Mouse (Mus musculus) kidney, embryonic 16.5 days (tissue): ENCODE data around the gene Zfp109. TPM values are rescaled to one million over a fixed set of nuclear protein-coding genes. Genes with fewer than 3 reads are reported as not detected.
A peak's percentile ranks its signal among the peaks of the same experiment; 100 is the strongest.
"Not testable (repeated sequence)": the region's sequence is repeated elsewhere in the genome, so short reads cannot be mapped to it uniquely, and the experiment has no call there.

Experiments
- ATAC-seq: fragments of 200-750 bp; cut with Nextera tagmentation; 2 replicates; pipeline ENCODE4 v1.8.0; 2017; ENCODE audit warnings: moderate TSS enrichment; ENCODE audit not compliant: low FRiP score, low TSS enrichment
- H3K27ac ChIP-seq: fragments of 300-500 bp; sonication (generic); 2 replicates; pipeline ENCODE4 v1.5.1; 2014; ENCODE audit warnings: low read length
- H3K27me3 ChIP-seq: fragments of 300-500 bp; sonication (generic); 2 replicates; pipeline ENCODE4 v1.6.1; 2014; ENCODE audit warnings: low read length, control low read depth, mixed read lengths; ENCODE audit not compliant: insufficient read depth
- H3K36me3 ChIP-seq: fragments of 300-500 bp; sonication (generic); 2 replicates; pipeline ENCODE4 v1.6.1; 2014; ENCODE audit warnings: low read length, control low read depth, mixed read lengths; ENCODE audit not compliant: insufficient read depth
- H3K4me1 ChIP-seq: fragments of 300-500 bp; sonication (generic); 2 replicates; pipeline ENCODE4 v1.6.1; 2014; ENCODE audit warnings: low read length, control low read depth, mixed read lengths; ENCODE audit not compliant: insufficient read depth
- H3K4me2 ChIP-seq: fragments of 300-500 bp; sonication (generic); replicated peaks from 2 replicates; pipeline ENCODE4 v1.6.1; 2014; ENCODE audit warnings: low read depth, low read length
- H3K4me3 ChIP-seq: fragments of 300-500 bp; sonication (generic); 2 replicates; pipeline ENCODE4 v1.5.1; 2014; ENCODE audit warnings: mild to moderate bottlenecking, low read length
- H3K9ac ChIP-seq: fragments of 300-500 bp; sonication (generic); replicated peaks from 2 replicates; pipeline ENCODE4 v1.6.1; 2014; ENCODE audit warnings: low read length
- H3K9me3 ChIP-seq: fragments of 300-500 bp; sonication (generic); 2 replicates; pipeline ENCODE4 v1.6.1; 2016; ENCODE audit warnings: low read length, control low read depth
- WGBS: fragments of 180-500 bp; shearing (Covaris S2); extraction: QIAGEN DNeasy Blood & Tissue Kit; methylation state at CpG from one replicate; pipeline ENCODE4 v1.1.7; 2014; 5-methylcytosine and 5-hydroxymethylcytosine counted together
- polyA plus RNA-seq: library from polyadenylated mRNA; unstranded; fragments of >200 nt; fragmentation: Nextera tagmentation; extraction: Ambion mirVana; gene quantifications from 2 replicates; pipeline ENCODE4 v1.2.1, GENCODE M21; 2015

The Zfp109 gene
- polyA plus RNA-seq, result 6.3 and 6.9 TPM in 2 replicates

DNA sequence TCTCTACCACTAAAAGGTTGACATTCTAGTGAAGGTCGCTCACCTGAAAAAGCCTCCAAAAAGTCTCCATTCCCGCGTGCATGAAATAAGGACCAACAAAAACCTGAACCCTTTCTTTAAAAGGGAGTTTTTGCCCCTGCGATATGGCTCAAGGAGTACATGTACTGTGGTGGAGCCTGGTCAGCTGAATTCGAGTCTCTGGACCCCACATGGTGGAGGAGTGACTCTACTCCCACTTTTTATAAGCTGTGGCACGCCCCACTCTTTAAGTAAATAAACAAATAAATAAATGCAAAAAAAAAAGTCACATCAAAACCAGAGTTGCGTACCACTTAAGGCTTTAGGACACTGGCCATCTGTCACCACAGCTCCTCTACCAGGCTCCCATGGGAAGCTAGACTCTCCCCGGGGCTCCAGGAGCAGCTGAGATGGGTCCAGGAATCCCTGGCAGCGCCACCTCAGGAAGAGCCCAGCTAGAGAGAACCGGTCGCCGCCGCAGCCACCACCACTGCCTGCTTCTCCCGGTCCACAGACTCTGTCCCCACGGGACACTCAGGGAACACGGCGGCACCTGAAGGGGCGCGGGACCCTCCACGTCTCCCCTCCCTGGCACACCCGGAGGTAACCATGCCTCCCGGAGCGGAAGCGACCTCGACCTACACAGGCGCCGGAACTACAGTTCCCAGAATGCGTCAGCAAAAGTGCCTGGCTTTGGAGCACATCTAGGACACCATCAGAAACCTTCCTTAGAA, at the start of gene Zfp109:
TSS of gene Zfp109 (minus strand) at position 521 of the 752 bp plus-strand sequence.
- no peaks in the 10 kb centered on the region for H3K9me3 ChIP-seq
- H3K27ac ChIP-seq, result no peak within 1 kb of the TSS
- H3K36me3 ChIP-seq, result 0 out of 2 replicates have a peak, but pooled peaks cover 5% of the 10 kb centered on the region
- peak within 1 kb of the TSS; percentile 73 for H3K9ac ChIP-seq
- 0 out of 2 replicates have a peak, but pooled peaks cover 5% of the 10 kb centered on the region for H3K4me1 ChIP-seq
- ATAC-seq, result peak; percentile 92
- H3K27me3 ChIP-seq, result 0 out of 2 replicates have a peak, but pooled peaks cover 2% of the 10 kb centered on the region
- WGBS, result 5% methylated on average over 24 of the region's 28 CpGs
- peak within 1 kb of the TSS; percentile 78 for H3K4me3 ChIP-seq
- H3K4me2 ChIP-seq, result peak within 1 kb of the TSS; percentile 56

DNA sequence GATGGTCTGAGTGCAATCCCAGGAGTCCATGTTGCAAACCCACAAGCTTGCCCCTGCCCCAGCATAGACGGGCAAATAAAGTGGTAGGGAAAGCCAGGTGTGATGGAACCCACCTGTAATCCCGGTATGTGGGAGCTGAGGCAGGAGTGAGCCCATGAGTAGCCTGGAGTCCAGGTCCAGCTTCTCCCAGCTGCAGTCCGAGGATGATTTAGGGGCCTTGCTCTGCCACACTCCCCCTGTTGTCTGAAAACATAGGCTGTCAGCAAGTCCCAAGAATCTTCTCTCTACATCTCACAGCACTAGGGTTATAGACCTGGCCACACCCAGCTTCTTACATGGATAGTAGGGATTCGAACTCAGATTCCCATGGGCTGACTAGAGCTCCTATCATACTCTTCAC, 49.6 kb upstream of the Zfp109 start:
- no peak overlapping the region for H3K4me3 ChIP-seq
- H3K9ac ChIP-seq, result no peak overlapping the region
- peaks cover 33% of the 10 kb centered on the region for H3K36me3 ChIP-seq
- no peaks in the 10 kb centered on the region for H3K4me1 ChIP-seq
- no peak overlapping the region for H3K4me2 ChIP-seq
- WGBS, result 94% methylated on average over 4 of the region's 4 CpGs
- ATAC-seq, result no peak
- peaks cover 3% of the 10 kb centered on the region; the same call in 1 of the 2 replicates for H3K9me3 ChIP-seq
- no peak overlapping the region for H3K27ac ChIP-seq
- no peaks in the 10 kb centered on the region for H3K27me3 ChIP-seq

DNA sequence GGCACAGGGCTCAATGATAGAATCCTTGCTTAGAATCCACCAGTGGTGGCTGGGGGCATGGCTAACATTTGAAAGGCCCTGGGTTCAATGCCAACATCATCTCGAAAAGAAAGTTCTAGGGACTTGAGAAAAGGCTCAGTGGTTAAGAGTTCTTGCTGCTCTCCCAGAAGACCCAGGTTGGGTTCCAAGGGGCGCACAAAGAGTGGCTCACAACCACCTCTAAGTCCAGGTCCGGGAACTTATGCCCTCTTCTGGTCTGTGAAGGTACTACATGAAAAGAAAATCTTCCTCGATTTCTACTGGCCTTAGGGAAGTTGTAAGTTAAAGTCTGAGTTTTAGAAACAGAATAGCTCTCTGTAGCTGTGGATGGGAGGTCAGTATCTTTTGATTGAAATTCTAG, 48.7 kb upstream of the Zfp109 start:
- H3K27me3 ChIP-seq, result no peaks in the 10 kb centered on the region
- ATAC-seq, result no peak
- no peak overlapping the region for H3K4me3 ChIP-seq
- no peak overlapping the region for H3K4me2 ChIP-seq
- H3K27ac ChIP-seq, result no peak overlapping the region
- WGBS, result 54% methylated on average over 4 of the region's 4 CpGs
- no peaks in the 10 kb centered on the region for H3K4me1 ChIP-seq
- H3K36me3 ChIP-seq, result peaks cover 25% of the 10 kb centered on the region
- no peak overlapping the region for H3K9ac ChIP-seq
- no peaks in the 10 kb centered on the region; the same call in 1 of the 2 replicates for H3K9me3 ChIP-seq

DNA sequence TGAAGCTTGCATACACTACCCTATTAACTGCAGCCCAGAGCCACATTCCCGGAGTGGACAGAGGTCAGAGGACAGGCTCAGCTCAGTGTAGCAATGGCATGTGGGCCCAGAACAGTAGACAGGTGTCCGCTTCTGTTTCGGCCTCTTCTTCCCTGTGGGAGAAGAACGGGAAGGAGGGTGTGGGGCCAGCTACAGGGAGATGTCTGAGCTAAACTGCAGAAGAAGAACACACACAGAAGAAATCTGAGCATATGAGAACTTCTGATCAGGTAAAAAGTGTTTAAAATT, 43.4 kb upstream of the Zfp109 start:
- no peak for ATAC-seq

DNA sequence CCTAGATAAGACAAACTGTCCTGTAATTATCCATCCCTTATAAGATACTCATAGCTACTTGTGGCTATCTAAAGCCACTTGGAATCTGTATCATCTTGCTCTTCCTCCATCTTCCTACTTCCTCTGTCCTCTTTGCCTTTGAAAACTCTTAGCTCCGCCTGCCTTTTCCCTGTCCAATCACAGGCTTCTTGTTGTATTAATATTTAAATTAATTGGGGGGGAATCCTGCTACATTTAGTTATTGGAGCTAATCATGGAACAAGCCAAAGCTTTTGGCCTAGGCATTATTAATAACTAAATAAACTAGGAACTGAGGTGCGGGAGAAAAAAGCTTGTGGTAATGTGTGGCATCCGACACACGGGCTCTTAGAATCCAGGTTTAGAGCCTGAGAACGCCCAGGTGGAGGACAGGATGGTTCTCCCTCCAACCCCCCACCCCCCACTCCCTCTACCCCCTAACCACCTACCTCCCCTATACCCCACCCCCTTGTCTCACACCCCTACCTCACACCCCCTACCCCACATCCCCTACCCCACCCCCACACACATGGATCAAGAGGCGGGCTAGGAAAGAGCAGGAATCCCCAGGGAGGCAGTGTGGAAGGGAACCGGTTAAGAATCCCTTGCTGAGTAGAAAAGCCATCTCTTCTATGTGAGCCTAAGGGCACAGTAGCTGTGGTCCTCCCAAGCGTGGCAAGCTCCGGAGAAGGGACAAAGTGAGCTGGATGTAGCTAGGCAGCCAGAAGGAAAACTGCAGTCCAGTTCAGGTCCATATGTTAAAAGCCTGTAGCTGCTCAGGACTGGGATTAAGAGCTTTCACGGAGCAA, 42.9 kb upstream of the Zfp109 start:
- no peak overlapping the region for H3K4me2 ChIP-seq
- no peaks in the 10 kb centered on the region for H3K4me1 ChIP-seq
- no peak overlapping the region for H3K27ac ChIP-seq
- 55% methylated on average over 10 of the region's 10 CpGs for WGBS
- H3K36me3 ChIP-seq, result peaks cover 13% of the 10 kb centered on the region
- no peak for ATAC-seq
- no peak overlapping the region for H3K4me3 ChIP-seq
- H3K9ac ChIP-seq, result no peak overlapping the region
- H3K27me3 ChIP-seq, result no peaks in the 10 kb centered on the region
- H3K9me3 ChIP-seq, result peaks cover 2% of the 10 kb centered on the region; the same call in 1 of the 2 replicates

More for the DNA sequence above, 43.4 kb upstream of the Zfp109 start:
- H3K27ac ChIP-seq, result no peak overlapping the region
- peaks cover 8% of the 10 kb centered on the region for H3K36me3 ChIP-seq
- no peak overlapping the region for H3K4me3 ChIP-seq
- no peak overlapping the region for H3K4me2 ChIP-seq
- WGBS, result 39% methylated on average over 4 of the region's 4 CpGs
- H3K9me3 ChIP-seq, result peaks cover 2% of the 10 kb centered on the region; the same call in 1 of the 2 replicates
- no peak overlapping the region for H3K9ac ChIP-seq
- H3K27me3 ChIP-seq, result no peaks in the 10 kb centered on the region
- H3K4me1 ChIP-seq, result no peaks in the 10 kb centered on the region

DNA sequence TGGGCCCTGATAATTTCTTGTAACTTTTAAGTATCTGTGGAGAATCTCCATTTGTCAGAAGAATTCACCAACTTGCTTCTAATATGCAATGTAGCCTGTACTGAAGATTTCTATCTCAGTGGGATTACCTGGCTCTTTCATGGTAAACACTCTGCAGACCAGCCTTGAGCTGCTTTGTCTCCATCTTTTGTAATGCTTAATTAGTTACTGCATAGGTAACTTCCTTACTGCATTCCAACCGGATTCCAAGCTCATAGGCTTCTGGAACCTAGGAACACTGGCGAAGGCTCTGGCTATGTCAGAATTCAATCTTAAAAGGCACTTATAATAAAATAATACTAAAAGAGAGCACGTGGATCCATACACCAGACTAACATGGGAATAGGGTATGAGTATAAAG, 41.4 kb upstream of the Zfp109 start:
- not testable (repeated sequence) for H3K9ac ChIP-seq, H3K27me3 ChIP-seq, H3K4me1 ChIP-seq, H3K4me3 ChIP-seq, H3K27ac ChIP-seq, ATAC-seq, H3K4me2 ChIP-seq, H3K9me3 ChIP-seq
- WGBS, result 94% methylated on average over 3 of the region's 3 CpGs
- H3K36me3 ChIP-seq, result peaks cover 27% of the 10 kb centered on the region

DNA sequence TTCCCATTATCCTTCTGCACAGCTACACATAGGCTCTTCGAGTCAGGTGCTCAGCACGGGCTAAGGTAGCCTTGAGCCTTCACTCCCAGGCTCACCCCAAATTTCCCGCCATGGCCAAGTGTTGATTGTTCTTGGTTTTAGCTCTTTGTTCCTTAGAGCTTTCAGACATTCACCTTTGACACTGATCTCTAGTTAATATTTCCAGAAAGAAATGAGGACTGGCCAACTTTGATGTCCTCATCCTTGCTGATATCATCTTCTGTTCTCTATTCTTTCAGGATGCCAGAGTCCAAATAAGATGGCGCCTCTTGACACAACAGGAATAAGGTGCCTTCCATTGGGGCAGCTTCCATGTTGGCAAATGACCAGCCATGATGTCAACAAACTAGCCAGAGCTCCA, 37.1 kb upstream of the Zfp109 start:
- ATAC-seq, result no peak
- 94% methylated on average over 4 of the region's 4 CpGs for WGBS

DNA sequence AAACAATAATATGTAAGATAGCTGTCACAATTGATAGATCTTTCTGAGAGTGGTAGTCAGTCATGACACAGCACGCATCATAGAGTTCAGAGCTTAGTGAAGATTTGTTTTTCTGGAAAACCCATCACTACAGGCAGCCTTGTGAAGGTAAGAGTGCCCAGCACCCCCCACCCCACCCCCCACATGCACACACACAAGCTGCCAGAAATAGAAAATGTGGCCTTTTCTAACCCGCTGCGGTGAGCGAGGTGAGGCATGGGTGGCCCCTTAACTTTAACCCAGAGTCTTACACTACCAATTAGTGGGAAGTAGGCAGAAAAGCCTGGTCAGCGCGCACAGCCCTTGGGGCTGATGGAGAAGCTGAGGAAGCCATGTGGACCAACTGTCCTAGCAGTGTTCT, 33.8 kb upstream of the Zfp109 start:
- Histone ChIP-seq H3K27ac (no peak overlapping the region), H3K4me2 (no peak overlapping the region), H3K36me3 (peaks cover 30% of the 10 kb centered on the region), H3K4me1 (no peaks in the 10 kb centered on the region), H3K9ac (no peak overlapping the region), H3K4me3 (no peak overlapping the region), H3K9me3 (no peaks in the 10 kb centered on the region), H3K27me3 (no peaks in the 10 kb centered on the region)
- no peak for ATAC-seq
- 97% methylated on average over 6 of the region's 6 CpGs for WGBS

More for the DNA sequence above, 37.1 kb upstream of the Zfp109 start:
- H3K36me3 ChIP-seq, result peaks cover 34% of the 10 kb centered on the region
- H3K27me3 ChIP-seq, result no peaks in the 10 kb centered on the region
- H3K27ac ChIP-seq, result no peak overlapping the region
- no peak overlapping the region for H3K4me2 ChIP-seq
- H3K4me3 ChIP-seq, result no peak overlapping the region
- no peak overlapping the region for H3K9ac ChIP-seq
- no peaks in the 10 kb centered on the region for H3K4me1 ChIP-seq
- 0 out of 2 replicates have a peak, but pooled peaks cover 2% of the 10 kb centered on the region for H3K9me3 ChIP-seq

DNA sequence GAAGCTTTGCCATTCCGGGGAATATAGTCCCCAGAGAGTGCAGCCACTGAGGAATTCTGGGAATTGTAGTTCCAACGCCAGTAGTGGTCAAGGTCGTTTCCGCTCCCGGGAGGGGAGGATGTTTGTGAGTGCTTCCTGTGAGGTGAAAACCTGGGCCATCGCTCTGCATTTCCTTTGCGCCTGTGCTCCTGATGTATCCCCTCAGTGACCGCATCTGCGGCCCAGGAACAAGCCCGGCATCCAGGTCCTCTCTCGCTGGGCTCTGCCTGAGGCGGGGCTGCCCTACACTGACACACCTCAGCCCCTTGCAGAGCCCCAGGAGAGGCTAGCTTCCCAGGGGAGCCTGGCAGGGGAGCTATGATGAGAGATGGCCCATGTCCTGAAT, 32.9 kb upstream of the Zfp109 start, which contains the start of gene Zfp93:
TSS of gene Zfp93 (plus strand) at position 133 of the 385 bp plus-strand sequence.
- peaks cover 25% of the 10 kb centered on the region for H3K36me3 ChIP-seq
- peak within 1 kb of the TSS; percentile 90 for H3K9ac ChIP-seq
- no peaks in the 10 kb centered on the region for H3K4me1 ChIP-seq
- peak within 1 kb of the TSS; percentile 91 for H3K27ac ChIP-seq
- no peaks in the 10 kb centered on the region for H3K27me3 ChIP-seq
- ATAC-seq, result peak; percentile 95
- no peaks in the 10 kb centered on the region for H3K9me3 ChIP-seq
- H3K4me3 ChIP-seq, result peak within 1 kb of the TSS; percentile 82
- H3K4me2 ChIP-seq, result peak within 1 kb of the TSS; percentile 82
- WGBS, result 0% methylated on average over 12 of the region's 12 CpGs
